Mouse (Mus musculus): ENCODE data around the gene Nfix.

- no peak for TF ChIP-seq POLR2A (IDR thresholded peaks at IDR 0.05; ENCODE audit: control insufficient read depth, extremely low read depth, insufficient read depth, low read length, poor library complexity)
- TF ChIP-seq CTCF (IDR thresholded peaks at IDR 0.05; ENCODE audit: borderline replicate concordance, control insufficient read depth, extremely low read depth, insufficient read depth, low read length, poor library complexity): no peak
Measured at GRCm38 (mm10) chr8:84778638-84779380, 21.3 kb downstream of the Nfix start.

Data from thymus, adult 2 months (tissue).